Mouse (Mus musculus): ENCODE results near the gene Tspear. TPM values are rescaled to one million over a fixed set of nuclear protein-coding genes. Genes with fewer than 3 reads are reported as not detected.

Tspear gene
- polyA plus RNA-seq, 1 experiment from 2014 or later: 1.1 TPM

DNA sequence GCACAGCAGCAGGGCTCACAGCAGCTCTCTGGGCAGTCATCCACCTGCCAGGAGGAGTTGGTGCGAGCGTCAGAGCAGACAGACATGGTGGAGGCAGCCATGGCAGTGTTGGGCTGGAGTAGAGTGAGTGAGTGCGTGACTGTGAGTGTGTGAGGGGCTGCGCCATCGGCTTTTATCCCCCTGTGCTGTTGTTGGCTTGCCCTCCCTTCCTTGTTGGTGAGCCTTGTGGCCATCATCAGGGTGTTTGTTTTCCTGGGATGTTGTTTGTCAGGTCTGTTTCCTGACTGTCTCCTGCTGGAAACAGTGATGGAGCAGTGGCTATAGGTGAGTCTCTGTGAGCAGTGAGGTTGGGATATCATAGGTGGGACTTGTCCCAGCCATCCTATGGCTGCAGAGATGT is 125.4 kb downstream of the Tspear start, which contains the start of gene Gm9507:
Gene Gm9507, minus strand, starts transcription at position 101 of the 400 bp plus-strand sequence.
- Histone ChIP-seq H3K27ac (no peak within 1 kb of the TSS), H3K4me3 (no peak within 1 kb of the TSS), H3K4me1 (peaks cover 4% of the 10 kb centered on the region; the same call in 1 of the 2 replicates), H3K9me3 (peaks cover 15% of the 10 kb centered on the region), H3K36me3 (replicated peaks) (no peaks in the 10 kb centered on the region), H3K27me3 (ENCODE audit: poor library complexity, severe bottlenecking) (no peaks in the 10 kb centered on the region)
- WGBS: 77% methylated on average over 5 of the region's 5 CpGs
- no peak for DNase-seq (ENCODE audit: extremely low spot score, low spot score)

GRCm38 (mm10) chr10:77814382-77814781 is 128.0 kb downstream of the Tspear start, which contains the start of gene Gm2696:
Gm2696 (plus strand) TSS chr10:77814682.
- Histone ChIP-seq H3K4me1 (peaks cover 11% of the 10 kb centered on the region), H3K4me3 (no peak within 1 kb of the TSS), H3K27me3 (ENCODE audit: poor library complexity, severe bottlenecking) (no peaks in the 10 kb centered on the region), H3K27ac (0 out of 2 replicates have a peak within 1 kb of the TSS, but pooled peaks have one; percentile 3), H3K9me3 (peaks cover 6% of the 10 kb centered on the region; the same call in 1 of the 2 replicates), H3K36me3 (replicated peaks) (no peaks in the 10 kb centered on the region)
- no peak for DNase-seq (ENCODE audit: extremely low spot score, low spot score)
- 61% methylated on average over 4 of the region's 4 CpGs for WGBS

DNA sequence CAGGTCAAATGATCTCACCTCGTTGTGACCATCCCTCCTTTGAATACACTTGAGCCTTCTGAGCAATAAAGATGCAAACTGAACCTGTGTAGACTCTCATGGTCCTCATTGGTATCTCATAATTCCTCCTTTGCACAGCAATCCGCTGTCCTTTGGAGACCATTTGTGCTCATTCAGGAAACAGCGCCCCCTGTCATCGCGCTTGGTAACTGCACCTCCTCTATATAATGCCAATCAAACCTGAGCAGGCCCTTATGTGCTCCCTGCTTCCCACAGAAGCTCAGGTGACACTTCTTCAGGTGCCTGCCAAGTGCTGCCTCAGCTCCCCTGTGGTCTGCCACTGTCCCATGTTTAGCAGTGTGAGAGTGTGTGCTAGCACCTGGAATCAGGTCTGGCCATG is 129.1 kb downstream of the Tspear start:
- Histone ChIP-seq H3K4me1 (peaks cover 11% of the 10 kb centered on the region), H3K27ac (no peak overlapping the region), H3K4me3 (no peak overlapping the region), H3K27me3 (ENCODE audit: poor library complexity, severe bottlenecking) (no peaks in the 10 kb centered on the region), H3K9me3 (no peaks in the 10 kb centered on the region), H3K36me3 (replicated peaks) (no peaks in the 10 kb centered on the region)
- DNase-seq (ENCODE audit: extremely low spot score, low spot score): peak; percentile 36
- WGBS: 24% methylated on average over 5 of the region's 5 CpGs

- no peaks in the 10 kb centered on the region for H3K27me3 ChIP-seq (ENCODE audit: poor library complexity, severe bottlenecking)
- no peak for DNase-seq (ENCODE audit: extremely low spot score, low spot score)
- 92% methylated on average over 4 of the region's 4 CpGs for WGBS
Observed at GRCm38 (mm10) chr10:77818523-77818922, 132.2 kb downstream of the Tspear start.

DNA sequence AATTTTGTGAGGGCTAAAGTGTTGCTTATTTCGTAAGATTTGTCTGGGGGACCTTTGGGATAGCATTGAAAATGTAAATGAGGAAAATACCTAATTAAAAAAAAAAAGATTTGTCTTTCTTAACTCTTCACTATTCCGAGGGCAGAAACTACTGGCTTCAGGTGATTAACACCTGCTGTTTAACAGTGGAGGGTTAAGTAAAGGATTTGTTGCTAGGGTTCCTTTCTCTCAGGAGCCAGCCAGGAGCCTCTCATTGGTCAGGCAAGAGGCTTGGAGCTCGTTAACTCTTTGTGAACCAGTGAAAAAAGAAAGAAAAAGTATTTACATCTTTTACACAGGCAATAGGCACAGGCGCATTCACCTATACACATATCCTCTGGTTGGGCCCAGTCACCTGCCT is 132.8 kb downstream of the Tspear start:
- Histone ChIP-seq H3K4me1 (peaks cover 11% of the 10 kb centered on the region), H3K36me3 (replicated peaks) (no peaks in the 10 kb centered on the region), H3K4me3 (no peak overlapping the region), H3K27me3 (ENCODE audit: poor library complexity, severe bottlenecking) (no peaks in the 10 kb centered on the region), H3K27ac (0 out of 2 replicates have a peak overlapping the region, but pooled peaks have one; percentile 25), H3K9me3 (peaks cover 8% of the 10 kb centered on the region; the same call in 1 of the 2 replicates)
- WGBS: 23% methylated on average over 4 of the region's 4 CpGs
- DNase-seq (ENCODE audit: extremely low spot score, low spot score): no peak

More at GRCm38 (mm10) chr10:77818523-77818922, 132.2 kb downstream of the Tspear start:
- Histone ChIP-seq H3K9me3 (peaks cover 1% of the 10 kb centered on the region; the same call in 1 of the 2 replicates), H3K4me1 (peaks cover 11% of the 10 kb centered on the region), H3K36me3 (replicated peaks) (no peaks in the 10 kb centered on the region), H3K4me3 (no peak overlapping the region), H3K27ac (peak overlapping the region; percentile 25; the same call in 1 of the 2 replicates)

GRCm38 (mm10) chr10:77826951-77827350 is 140.6 kb downstream of the Tspear start, which contains the start of gene Krtap10-4:
Krtap10-4 (minus strand) TSS chr10:77827095.
- 76% methylated on average over 6 of the region's 6 CpGs for WGBS
- H3K4me1 ChIP-seq: no peaks in the 10 kb centered on the region
- DNase-seq (ENCODE audit: extremely low spot score, low spot score): no peak

GRCm38 (mm10) chr10:77835647-77836046 is 149.3 kb downstream of the Tspear start, which contains the start of gene Krtap10-10:
Krtap10-10 (plus strand) TSS chr10:77835947.
- H3K4me3 ChIP-seq: no peak within 1 kb of the TSS
- 72% methylated on average over 9 of the region's 9 CpGs for WGBS
- no peak for DNase-seq (ENCODE audit: extremely low spot score, low spot score)
- H3K4me1 ChIP-seq: no peaks in the 10 kb centered on the region
- H3K9me3 ChIP-seq: no peaks in the 10 kb centered on the region
- no peaks in the 10 kb centered on the region for H3K36me3 ChIP-seq (replicated peaks)
- no peak within 1 kb of the TSS for H3K27ac ChIP-seq
- H3K27me3 ChIP-seq (ENCODE audit: poor library complexity, severe bottlenecking): no peaks in the 10 kb centered on the region

More at GRCm38 (mm10) chr10:77826951-77827350, 140.6 kb downstream of the Tspear start, which contains the start of gene Krtap10-4:
- no peaks in the 10 kb centered on the region for H3K27me3 ChIP-seq (ENCODE audit: poor library complexity, severe bottlenecking)
- peaks cover 8% of the 10 kb centered on the region; the same call in 1 of the 2 replicates for H3K9me3 ChIP-seq
- H3K4me3 ChIP-seq: no peak within 1 kb of the TSS
- H3K36me3 ChIP-seq (replicated peaks): no peaks in the 10 kb centered on the region
- no peak within 1 kb of the TSS for H3K27ac ChIP-seq

GRCm38 (mm10) chr10:77839006-77839405 is 152.6 kb downstream of the Tspear start:
- 81% methylated on average over 6 of the region's 6 CpGs for WGBS
- Histone ChIP-seq H3K27me3 (ENCODE audit: poor library complexity, severe bottlenecking) (no peaks in the 10 kb centered on the region), H3K36me3 (replicated peaks) (no peaks in the 10 kb centered on the region), H3K4me1 (no peaks in the 10 kb centered on the region), H3K27ac (no peak overlapping the region), H3K4me3 (no peak overlapping the region), H3K9me3 (peaks cover 12% of the 10 kb centered on the region; the same call in 1 of the 2 replicates)
- no peak for DNase-seq (ENCODE audit: extremely low spot score, low spot score)

DNA sequence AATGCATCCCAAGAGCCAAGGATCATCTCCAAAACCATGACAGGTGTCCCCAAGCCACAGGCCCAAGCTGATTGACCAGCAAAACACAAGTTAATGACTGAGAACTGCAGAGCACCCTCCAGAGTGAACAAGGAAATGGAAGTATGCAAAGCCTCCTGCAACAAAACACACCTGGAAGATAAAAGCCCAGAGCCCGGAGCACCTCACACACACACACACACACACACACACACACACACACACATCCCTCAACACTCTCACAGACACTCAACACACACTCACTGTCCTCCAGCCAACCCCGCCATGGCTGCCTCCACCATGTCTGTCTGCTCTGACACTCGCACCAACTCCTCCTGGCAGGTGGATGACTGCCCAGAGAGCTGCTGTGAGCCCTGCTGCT is 160.1 kb downstream of the Tspear start, which contains the start of gene Gm36176:
Gene Gm36176, plus strand, starts transcription at position 301 of the 400 bp plus-strand sequence.
- H3K27ac ChIP-seq: 0 out of 2 replicates have a peak within 1 kb of the TSS, but pooled peaks have one; percentile 15
- no peak for DNase-seq (ENCODE audit: extremely low spot score, low spot score)
- H3K36me3 ChIP-seq (replicated peaks): no peaks in the 10 kb centered on the region
- WGBS: 76% methylated on average over 3 of the region's 3 CpGs
- no peak within 1 kb of the TSS for H3K4me3 ChIP-seq
- peaks cover 22% of the 10 kb centered on the region; the same call in 1 of the 2 replicates for H3K9me3 ChIP-seq
- H3K27me3 ChIP-seq (ENCODE audit: poor library complexity, severe bottlenecking): no peaks in the 10 kb centered on the region
- H3K4me1 ChIP-seq: no peaks in the 10 kb centered on the region

- DNase-seq (ENCODE audit: extremely low spot score, low spot score): no peak
- H3K9me3 ChIP-seq: peaks cover 22% of the 10 kb centered on the region; the same call in 1 of the 2 replicates
- H3K27ac ChIP-seq: 0 out of 2 replicates have a peak overlapping the region, but pooled peaks have one; percentile 15
- H3K4me1 ChIP-seq: no peaks in the 10 kb centered on the region
- H3K36me3 ChIP-seq (replicated peaks): no peaks in the 10 kb centered on the region
- no peak overlapping the region for H3K4me3 ChIP-seq
- WGBS: 23% methylated on average over 2 of the region's 2 CpGs
- H3K27me3 ChIP-seq (ENCODE audit: poor library complexity, severe bottlenecking): no peaks in the 10 kb centered on the region
Observed at GRCm38 (mm10) chr10:77846961-77847360, 160.6 kb downstream of the Tspear start.

GRCm38 (mm10) chr10:77847538-77847937 is 161.2 kb downstream of the Tspear start:
- H3K9me3 ChIP-seq: peaks cover 22% of the 10 kb centered on the region; the same call in 1 of the 2 replicates
- H3K4me1 ChIP-seq: no peaks in the 10 kb centered on the region
- H3K4me3 ChIP-seq: no peak overlapping the region
- no peak for DNase-seq (ENCODE audit: extremely low spot score, low spot score)
- 0 out of 2 replicates have a peak overlapping the region, but pooled peaks have one; percentile 15 for H3K27ac ChIP-seq
- no peaks in the 10 kb centered on the region for H3K27me3 ChIP-seq (ENCODE audit: poor library complexity, severe bottlenecking)
- no peaks in the 10 kb centered on the region for H3K36me3 ChIP-seq (replicated peaks)
- WGBS: 81% methylated on average over 2 of the region's 2 CpGs

- H3K27me3 ChIP-seq (ENCODE audit: poor library complexity, severe bottlenecking): no peaks in the 10 kb centered on the region
- 70% methylated on average over 9 of the region's 9 CpGs for WGBS
Observed at GRCm38 (mm10) chr10:77852559-77852958, 166.2 kb downstream of the Tspear start, which contains the start of gene Gm10318. Gm10318 (plus strand) TSS chr10:77852859.

GRCm38 (mm10) chr10:77861675-77862074 is 175.3 kb downstream of the Tspear start, which contains the start of gene Gm3285:
Gm3285 (plus strand) TSS chr10:77861975.
- Histone ChIP-seq H3K27ac (no peak within 1 kb of the TSS), H3K4me3 (no peak within 1 kb of the TSS), H3K4me1 (peaks cover 20% of the 10 kb centered on the region), H3K27me3 (ENCODE audit: poor library complexity, severe bottlenecking) (no peaks in the 10 kb centered on the region), H3K36me3 (replicated peaks) (no peaks in the 10 kb centered on the region), H3K9me3 (no peaks in the 10 kb centered on the region)
- 55% methylated on average over 7 of the region's 7 CpGs for WGBS
- DNase-seq (ENCODE audit: extremely low spot score, low spot score): no peak

More at GRCm38 (mm10) chr10:77852559-77852958, 166.2 kb downstream of the Tspear start, which contains the start of gene Gm10318:
- Histone ChIP-seq H3K36me3 (replicated peaks) (no peaks in the 10 kb centered on the region), H3K9me3 (peaks cover 5% of the 10 kb centered on the region; the same call in 1 of the 2 replicates), H3K4me3 (no peak within 1 kb of the TSS), H3K4me1 (peaks cover 12% of the 10 kb centered on the region), H3K27ac (0 out of 2 replicates have a peak within 1 kb of the TSS, but pooled peaks have one; percentile 40)
- no peak for DNase-seq (ENCODE audit: extremely low spot score, low spot score)
